Mouse (Mus musculus): ENCODE measurements at regions not wholly inside any gene's neighbourhood (a gene's known extent, or its start where the extent isn't known, plus 50 kb on each side); places are given as distances from the start of the nearest gene placed in this dataset.

DNA sequence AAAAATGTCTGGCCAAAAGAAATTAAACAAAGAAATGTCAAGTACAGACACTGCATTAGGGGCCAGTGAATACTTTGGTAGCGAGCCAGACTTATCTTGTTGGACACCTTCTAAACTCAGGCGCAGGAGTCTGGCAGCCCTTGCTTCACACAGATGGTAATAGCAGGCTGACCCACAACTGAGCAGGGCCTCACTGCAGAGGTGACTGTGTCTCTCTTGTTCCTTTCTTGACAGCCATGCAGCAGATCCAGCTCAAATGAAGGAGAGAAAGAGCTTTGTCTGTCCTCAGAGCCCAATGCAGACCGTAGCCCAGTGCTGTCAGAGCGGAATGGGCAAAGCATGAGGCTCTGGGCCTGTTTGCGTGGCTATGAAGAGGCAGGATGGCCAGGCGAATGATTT lies 83.9 kb upstream of the Vps8 start:
- TF ChIP-seq POLR2A (IDR thresholded peaks at IDR 0.05; ENCODE audit: extremely low read depth, insufficient read depth, low read length) (no peak), CTCF (IDR thresholded peaks at IDR 0.05; ENCODE audit: low read depth, low read length) (no peak)
